Mouse (Mus musculus): Measurements from ENCODE around the gene Rin2. TPM values are rescaled to one million over a fixed set of nuclear protein-coding genes. Genes with fewer than 3 reads are reported as not detected.
A peak's percentile ranks its signal among the peaks of the same experiment; 100 is the strongest.

Rin2 gene
- polyA plus RNA-seq, 1 experiment from 2014 or later = 55.2 TPM

DNA sequence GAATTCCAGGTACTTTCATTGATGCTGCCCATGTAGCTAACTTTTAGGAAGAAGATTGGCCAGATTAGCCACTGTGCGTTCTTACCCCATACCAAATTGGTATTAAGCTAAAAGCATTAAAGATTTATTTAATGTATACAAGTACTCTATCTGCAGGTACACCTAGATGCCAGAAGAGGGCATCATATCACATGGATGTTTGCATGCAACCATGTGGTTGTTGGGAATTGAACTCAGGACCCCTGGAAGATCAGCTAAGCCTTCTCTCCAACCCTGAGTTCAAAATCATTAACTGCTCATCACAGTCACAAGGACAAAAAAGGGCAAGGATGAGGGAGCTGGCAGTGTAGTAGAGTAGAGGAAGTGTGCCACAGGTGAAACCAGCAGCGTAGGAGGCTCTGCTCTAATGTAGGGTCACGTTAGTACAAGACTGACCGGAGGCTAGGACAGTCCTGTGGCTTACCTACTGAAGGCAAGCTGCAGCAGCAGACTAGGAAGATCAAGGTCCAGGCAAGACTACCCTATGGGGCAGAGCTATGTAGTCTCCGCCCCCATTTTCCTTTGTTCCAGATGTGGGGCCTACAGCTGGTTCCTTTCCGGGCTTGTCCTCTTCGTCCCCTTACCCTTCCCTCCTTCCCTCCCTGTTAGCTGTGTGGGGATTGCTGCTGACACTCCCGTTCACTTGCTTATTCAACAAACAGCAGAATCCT is 246.1 kb downstream of the Rin2 start:
- Histone ChIP-seq H3K9ac (replicated peaks; ENCODE audit: low read depth) (no peak overlapping the region), H3K4me3 (ENCODE audit: low read depth, low read length) (no peak overlapping the region), H3K27me3 (replicated peaks; ENCODE audit: insufficient read depth, low read length) (no peaks in the 10 kb centered on the region), H3K9me3 (ENCODE audit: low read length) (no peaks in the 10 kb centered on the region), H3K27ac (ENCODE audit: low read length) (no peak overlapping the region), H3K4me1 (ENCODE audit: insufficient read depth, low read depth, low read length) (no peaks in the 10 kb centered on the region), H3K4me2 (replicated peaks; ENCODE audit: low read depth, low read length) (no peak overlapping the region), H3K36me3 (ENCODE audit: insufficient read depth, low read length) (peaks cover 34% of the 10 kb centered on the region)
- no peak for ATAC-seq
- no peak for TF ChIP-seq EP300 (IDR thresholded peaks at IDR 0.05)
- TF ChIP-seq CTCF (IDR thresholded peaks at IDR 0.05) = peak; percentile 35; the same call in 1 of the 2 replicates
- 86% methylated on average over 8 of the region's 8 CpGs for WGBS
- no peak for DNase-seq (ENCODE audit: low spot score)

GRCm38 (mm10) chr2:145934339-145935231 is 259.6 kb downstream of the Rin2 start, which contains the start of the genes Cfap61 and Crnkl1:
TSS of gene Cfap61 (plus strand) at chr2:145934784.
TSS of gene Crnkl1 (minus strand) at chr2:145935014.
- peak within 1 kb of the TSS; percentile 88 for H3K4me2 ChIP-seq (replicated peaks; ENCODE audit: low read depth, low read length)
- H3K9me3 ChIP-seq (ENCODE audit: low read length) = no peaks in the 10 kb centered on the region
- H3K36me3 ChIP-seq (ENCODE audit: insufficient read depth, low read length) = peaks cover 12% of the 10 kb centered on the region; the same call in 1 of the 2 replicates
- peak; percentile 97 for DNase-seq (ENCODE audit: low spot score)
- WGBS = under 1% methylated on average over 61 of the region's 61 CpGs
- TF ChIP-seq EP300 (IDR thresholded peaks at IDR 0.05) = no peak
- TF ChIP-seq CTCF (IDR thresholded peaks at IDR 0.05) = no peak
- H3K27ac ChIP-seq (ENCODE audit: low read length) = peak within 1 kb of the TSS; percentile 69; the same call in 1 of the 2 replicates
- no peaks in the 10 kb centered on the region for H3K27me3 ChIP-seq (replicated peaks; ENCODE audit: insufficient read depth, low read length)
- peak within 1 kb of the TSS; percentile 84 for H3K9ac ChIP-seq (replicated peaks; ENCODE audit: low read depth)
- peak within 1 kb of the TSS; percentile 81 for H3K4me3 ChIP-seq (ENCODE audit: low read depth, low read length)
- H3K4me1 ChIP-seq (ENCODE audit: insufficient read depth, low read depth, low read length) = peaks cover 8% of the 10 kb centered on the region; the same call in 1 of the 2 replicates
- peak; percentile 99 for ATAC-seq

- peaks cover 8% of the 10 kb centered on the region; the same call in 1 of the 2 replicates for H3K4me1 ChIP-seq (ENCODE audit: insufficient read depth, low read depth, low read length)
- WGBS = 69% methylated on average over 8 of the region's 8 CpGs
- no peaks in the 10 kb centered on the region for H3K36me3 ChIP-seq (ENCODE audit: insufficient read depth, low read length)
- no peak for DNase-seq (ENCODE audit: low spot score)
- no peaks in the 10 kb centered on the region for H3K9me3 ChIP-seq (ENCODE audit: low read length)
- H3K27ac ChIP-seq (ENCODE audit: low read length) = no peak overlapping the region
- no peaks in the 10 kb centered on the region for H3K27me3 ChIP-seq (replicated peaks; ENCODE audit: insufficient read depth, low read length)
- TF ChIP-seq CTCF (IDR thresholded peaks at IDR 0.05) = no peak
- no peak overlapping the region for H3K9ac ChIP-seq (replicated peaks; ENCODE audit: low read depth)
- no peak overlapping the region for H3K4me3 ChIP-seq (ENCODE audit: low read depth, low read length)
- H3K4me2 ChIP-seq (replicated peaks; ENCODE audit: low read depth, low read length) = no peak overlapping the region
- ATAC-seq = no peak
Measured at GRCm38 (mm10) chr2:145936975-145937374, 262.0 kb downstream of the Rin2 start.

Small RNA genes within 50 kb of the gene (microRNA-seq; reads per million reads assigned to microRNA genes)
- not detected for gene Gm25026

Other genes starting within 250 kb of the Rin2 start
- 108 and 118 TPM in 2 replicates for gene Naa20, start 226.9 kb downstream of the Rin2 start, polyA plus RNA-seq (2015; fragmentation: Nextera tagmentation; extraction: Ambion mirVana)

Data from lung, postnatal 0 days (tissue).